Mouse (Mus musculus) testis, adult 2 months (tissue): ENCODE data around the gene Zbed3. TPM values are rescaled to one million over a fixed set of nuclear protein-coding genes. Genes with fewer than 3 reads are reported as not detected.
"Not testable (repeated sequence)": the region's sequence is repeated elsewhere in the genome, so short reads cannot be mapped to it uniquely, and the experiment has no call there.

ENCODE experiments used
- H3K27ac ChIP-seq: fragments of 200-500 bp; 2 replicates; pipeline ENCODE4 v1.5.1; 2012; ENCODE audit warnings: low read depth, low read length; ENCODE audit not compliant: control insufficient read depth, insufficient read depth
- H3K27me3 ChIP-seq: fragments of 200-500 bp; 2 replicates; pipeline ENCODE4 v1.6.1; 2012; ENCODE audit warnings: mild to moderate bottlenecking, low read length, moderate library complexity; ENCODE audit not compliant: control insufficient read depth, insufficient read depth
- H3K36me3 ChIP-seq: fragments of 200-500 bp; 2 replicates; pipeline ENCODE4 v1.6.1; 2012; ENCODE audit warnings: mild to moderate bottlenecking, low read length; ENCODE audit not compliant: control insufficient read depth, insufficient read depth
- H3K4me1 ChIP-seq: fragments of 200-500 bp; 2 replicates; pipeline ENCODE4 v1.6.1; 2012; ENCODE audit warnings: low read length; ENCODE audit not compliant: control insufficient read depth, insufficient read depth
- H3K4me3 ChIP-seq: fragments of 200-500 bp; 2 replicates; pipeline ENCODE4 v1.5.1; 2012; ENCODE audit warnings: low read depth, mild to moderate bottlenecking, low read length, moderate library complexity, mixed read lengths; ENCODE audit not compliant: control insufficient read depth
- CTCF ChIP-seq: fragments of 200-500 bp; IDR thresholded peaks from 2 replicates; pipeline ENCODE4 v1.5.1; 2012; ENCODE audit warnings: low read depth, mild to moderate bottlenecking, inconsistent platforms, low read length, moderate library complexity; ENCODE audit not compliant: control insufficient read depth, insufficient read depth, insufficient replicate concordance
- POLR2A ChIP-seq: fragments of 200-500 bp; IDR thresholded peaks from 2 replicates; pipeline ENCODE4 v1.6.1; 2012; ENCODE audit warnings: low read depth, mild to moderate bottlenecking, inconsistent platforms, low read length, moderate library complexity; ENCODE audit not compliant: control insufficient read depth
- polyA plus RNA-seq: library from polyadenylated mRNA; depleted of rRNA; stranded (reverse); fragments of >200 nt; gene quantifications from 2 replicates; pipeline ENCODE4 v1.2.3, GENCODE M21; 2012; rRNA removed

The Zbed3 gene
- polyA plus RNA-seq, 1 experiment = 26.5 TPM

DNA sequence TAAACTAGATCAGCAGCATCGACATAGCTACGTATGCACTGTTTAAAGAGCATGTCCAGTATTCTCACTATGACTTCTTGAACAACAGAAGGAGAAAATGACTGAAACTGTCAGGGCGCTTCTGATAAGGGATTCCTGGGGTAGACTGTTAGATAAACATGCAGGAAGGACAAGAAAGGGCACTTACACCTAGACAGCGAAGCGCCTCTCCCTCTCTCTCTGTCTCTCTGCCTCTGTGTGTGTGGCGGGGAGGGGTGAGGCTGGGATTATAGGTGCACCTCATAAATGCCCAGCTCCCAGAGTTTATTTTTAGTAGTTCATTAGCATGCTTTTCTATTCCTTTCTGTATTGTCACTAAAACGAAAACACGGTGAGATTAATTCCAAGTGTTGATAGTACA, 42.9 kb downstream of the Zbed3 start:
- Histone ChIP-seq H3K4me3 (no peak overlapping the region), H3K27ac (no peak overlapping the region), H3K4me1 (no peaks in the 10 kb centered on the region), H3K27me3 (no peaks in the 10 kb centered on the region), H3K36me3 (peaks cover 2% of the 10 kb centered on the region)
- TF ChIP-seq CTCF (no peak), POLR2A (no peak)

DNA sequence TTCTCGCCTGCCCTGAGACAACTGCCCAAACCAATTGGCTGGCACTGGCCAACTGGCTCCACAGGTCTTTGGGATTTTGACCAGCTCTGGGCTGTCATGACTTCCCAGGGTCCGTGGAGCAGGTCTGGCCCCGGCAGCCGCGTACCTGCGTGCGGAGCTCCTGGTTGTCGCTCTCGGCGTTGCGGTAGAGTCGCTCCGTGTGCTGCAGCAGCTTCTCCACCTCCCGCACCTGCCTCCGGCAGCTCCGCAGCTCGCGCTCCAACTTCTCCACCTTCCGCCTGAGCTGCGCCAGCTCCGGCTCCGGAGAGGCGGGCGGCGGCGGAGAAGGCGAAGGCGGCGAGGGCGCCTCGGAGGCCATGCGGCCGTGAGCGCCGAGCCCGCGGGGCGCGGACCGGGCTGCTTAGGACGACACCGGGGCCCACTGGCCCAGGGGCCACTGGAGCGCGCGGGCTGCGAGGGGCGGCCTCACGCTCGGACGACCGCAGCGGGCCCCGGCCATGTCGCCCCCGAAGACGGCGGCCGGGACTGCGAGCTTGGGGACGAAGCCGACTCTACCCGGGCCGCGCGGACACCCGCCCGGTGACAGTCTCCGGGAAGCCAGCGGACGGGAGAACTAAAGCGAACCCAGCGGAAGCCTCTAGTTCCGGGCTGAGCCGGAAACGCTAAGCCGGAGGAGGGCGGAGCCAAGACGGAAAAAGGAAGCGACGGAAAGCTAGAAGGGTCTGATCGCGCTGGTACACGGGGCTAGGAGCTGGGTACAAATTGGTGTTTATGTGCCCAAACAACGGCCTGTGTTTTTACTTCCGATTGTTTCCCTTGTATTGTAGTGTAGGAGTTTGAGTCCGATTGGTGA, 51.5 kb downstream of the Zbed3 start, which contains the start of gene Aggf1:
Aggf1 (minus strand) TSS at position 652 of the 853 bp plus-strand sequence.
- peak within 1 kb of the TSS; percentile 96 for H3K4me3 ChIP-seq
- peaks cover 2% of the 10 kb centered on the region; the same call in 1 of the 2 replicates for H3K4me1 ChIP-seq
- H3K27me3 ChIP-seq = no peaks in the 10 kb centered on the region
- H3K36me3 ChIP-seq = no peaks in the 10 kb centered on the region
- peak; percentile 85 for TF ChIP-seq POLR2A
- TF ChIP-seq CTCF = no peak
- H3K27ac ChIP-seq = peak within 1 kb of the TSS; percentile 84

DNA sequence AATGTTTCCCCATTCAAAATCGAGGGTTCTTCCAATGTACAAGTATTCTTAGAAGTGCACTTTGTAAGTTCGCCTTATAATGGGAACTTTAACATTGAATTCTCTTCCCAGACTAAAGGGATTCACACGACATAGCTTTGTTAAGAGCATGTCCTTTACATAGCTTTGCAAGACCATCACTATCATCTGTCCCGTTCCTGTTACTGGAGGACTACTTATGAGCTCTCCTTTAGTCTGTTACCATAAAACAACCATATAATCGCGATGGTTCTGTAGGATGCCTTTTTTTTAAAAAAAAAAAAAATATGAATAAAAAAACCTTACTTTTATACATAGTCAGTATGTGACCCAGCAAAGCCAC, 52.1 kb downstream of the Zbed3 start:
- Histone ChIP-seq H3K27me3 (no peaks in the 10 kb centered on the region), H3K4me3 (peak overlapping the region; percentile 96), H3K4me1 (peaks cover 2% of the 10 kb centered on the region; the same call in 1 of the 2 replicates), H3K36me3 (no peaks in the 10 kb centered on the region), H3K27ac (peak overlapping the region; percentile 84)
- TF ChIP-seq CTCF = no peak
- TF ChIP-seq POLR2A = no peak

DNA sequence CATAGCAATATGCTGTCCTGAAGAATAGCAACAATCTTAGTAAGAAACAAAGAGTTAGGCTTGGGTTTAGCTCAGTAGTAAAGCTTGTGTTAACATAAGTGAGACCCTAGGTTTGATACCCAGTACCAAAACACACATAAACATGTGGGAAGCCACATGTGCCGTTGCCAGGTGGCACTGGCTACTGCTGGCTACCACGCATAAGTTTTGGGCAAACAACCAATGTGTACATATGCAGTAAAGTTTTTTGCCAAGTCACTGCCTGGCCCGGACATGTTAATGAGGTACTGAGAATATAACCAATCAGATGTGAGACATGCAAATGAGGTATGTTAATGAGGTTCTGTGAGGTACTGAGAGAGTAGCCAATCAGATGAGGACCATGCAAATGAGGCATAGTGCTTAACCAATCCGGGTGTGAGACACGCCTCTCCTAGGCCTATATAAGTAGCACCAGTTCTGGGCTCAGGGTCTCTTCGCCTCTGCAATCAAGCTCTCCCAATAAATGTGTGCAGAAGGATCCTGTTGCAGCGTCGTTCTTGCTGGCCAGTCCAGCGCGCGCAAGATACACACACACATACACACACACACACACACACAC, 53.4 kb downstream of the Zbed3 start:
- H3K4me1 ChIP-seq, H3K4me3 ChIP-seq, H3K27me3 ChIP-seq, H3K27ac ChIP-seq, H3K36me3 ChIP-seq: not testable (repeated sequence)

DNA sequence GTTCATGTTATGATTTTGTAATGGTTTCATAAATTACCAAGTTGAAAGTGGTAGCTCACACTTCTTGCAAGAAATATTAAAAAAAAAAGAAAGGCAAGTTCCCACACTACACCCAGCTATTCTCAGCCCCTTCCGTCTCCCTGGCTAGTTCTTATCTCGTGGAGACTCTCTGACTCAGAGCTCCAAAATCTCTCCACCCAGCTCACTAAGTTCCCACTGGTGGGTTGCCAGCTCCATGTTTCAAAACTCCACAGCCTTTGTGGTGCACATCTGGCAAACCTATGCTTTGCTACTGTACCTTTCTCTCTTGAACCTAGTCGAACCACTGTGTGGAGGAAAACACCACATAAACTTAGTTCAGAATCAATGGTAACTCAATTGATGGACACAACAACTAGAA, 55.3 kb downstream of the Zbed3 start:
- TF ChIP-seq POLR2A (no peak), CTCF (no peak)
- H3K4me3 ChIP-seq = no peak overlapping the region
- H3K27me3 ChIP-seq = no peaks in the 10 kb centered on the region
- no peak overlapping the region for H3K27ac ChIP-seq
- no peaks in the 10 kb centered on the region; the same call in 1 of the 2 replicates for H3K4me1 ChIP-seq
- H3K36me3 ChIP-seq = no peaks in the 10 kb centered on the region

DNA sequence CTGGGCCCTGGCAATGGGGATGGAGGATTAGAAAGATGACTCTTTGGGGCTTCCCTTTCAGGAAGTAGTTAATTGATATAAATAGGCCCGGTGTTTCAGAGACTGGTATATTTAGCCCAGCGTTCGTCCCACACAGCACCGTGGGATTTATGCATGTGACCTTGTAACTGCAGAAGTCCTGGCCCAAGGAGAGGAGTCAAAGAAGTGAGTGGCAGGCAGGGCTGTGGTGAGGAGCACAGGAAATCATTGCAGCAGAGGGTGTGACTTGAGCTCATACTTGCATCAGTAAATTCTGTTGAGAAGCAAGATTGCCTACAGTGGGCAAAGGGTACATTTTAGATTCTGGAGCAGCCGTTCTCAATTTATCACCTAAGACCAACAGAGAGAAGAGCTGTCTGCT, 59.0 kb downstream of the Zbed3 start:
- H3K4me1 ChIP-seq = 0 out of 2 replicates have a peak, but pooled peaks cover 2% of the 10 kb centered on the region
- TF ChIP-seq CTCF = no peak
- TF ChIP-seq POLR2A = no peak
- no peak overlapping the region for H3K4me3 ChIP-seq
- H3K27me3 ChIP-seq = no peaks in the 10 kb centered on the region
- no peaks in the 10 kb centered on the region for H3K36me3 ChIP-seq
- no peak overlapping the region for H3K27ac ChIP-seq

Other genes with a start within 250 kb of the Zbed3 start
- 4.2 and 4.5 TPM in 2 replicates for gene Pde8b, start 73.3 kb upstream of the Zbed3 start, polyA plus RNA-seq
- 9.2 and 9.3 TPM in 2 replicates for gene Aggf1, start 51.7 kb downstream of the Zbed3 start, polyA plus RNA-seq
- 0.10 and 0.25 TPM in 2 replicates for gene Crhbp, start 121.3 kb downstream of the Zbed3 start, polyA plus RNA-seq
- gene S100z, start 155.1 kb downstream of the Zbed3 start, polyA plus RNA-seq = 0.42 and 0.85 TPM in 2 replicates
- gene F2rl1, start 201.6 kb downstream of the Zbed3 start, polyA plus RNA-seq = 0.17 and 1.0 TPM in 2 replicates